Mouse (Mus musculus) left cerebral cortex, adult 8-10 months (tissue): ENCODE measurements around the gene Atg9a. TPM values are rescaled to one million over a fixed set of nuclear protein-coding genes. Genes with fewer than 3 reads are reported as not detected.

ENCODE experiments used
- microRNA-seq, 2 experiments: library from miRNA; unstranded; fragments of <30 nt; microRNA quantifications; one replicate each; pipeline ENCODE4 v1.2.0; 2022
- total RNA-seq, 4 experiments: library from RNA; stranded (reverse); gene quantifications; 2 replicates each; pipeline ENCODE4 v1.2.4; 2022

Atg9a gene
- total RNA-seq, 4 experiments from 2014 or later, result 114 to 124 (median 118) TPM

Small RNAs within 50 kb of the gene (microRNA-seq; reads per million reads assigned to microRNA genes)
- 0 reads per million in 2 experiments for gene Gm27943

Other genes with a start within 250 kb of the Atg9a start
- gene Ihh, start 240.5 kb downstream of the Atg9a start, total RNA-seq, result under 1 TPM; 0.19 to 0.49 (median 0.27) TPM
- gene Nhej1, start 67.0 kb downstream of the Atg9a start, total RNA-seq, result 1 to 10 TPM; 2.0 to 4.8 (median 3.3) TPM
- 1 to 10 TPM in 2 of 4 experiments, under 1 TPM in 2; 0.59 to 1.7 (median 1.2) TPM for gene Slc23a3, start 58.3 kb downstream of the Atg9a start, total RNA-seq
- gene Cnppd1, start 49.5 kb downstream of the Atg9a start, total RNA-seq, result 10 to 100 TPM; 31.6 to 36.5 (median 33.8) TPM
- 100 to 1,000 TPM; 202 to 212 (median 206) TPM for gene Retreg2, start 49.4 kb downstream of the Atg9a start, total RNA-seq
- 10 to 100 TPM; 27.2 to 29.4 (median 28.0) TPM for gene Zfand2b, start 23.6 kb downstream of the Atg9a start, total RNA-seq
- gene Abcb6, start 11.8 kb downstream of the Atg9a start, total RNA-seq, result 10 to 100 TPM; 26.2 to 29.9 (median 28.8) TPM
- 10 to 100 TPM; 20.3 to 26.4 (median 26.0) TPM for gene Ankzf1, start within 50 bp of the Atg9a start, total RNA-seq
- gene Glb1l, start 18.6 kb upstream of the Atg9a start, total RNA-seq, result 10 to 100 TPM; 14.0 to 18.3 (median 14.9) TPM
- gene Stk16, start 18.6 kb upstream of the Atg9a start, total RNA-seq, result 10 to 100 TPM; 73.9 to 82.8 (median 80.2) TPM
- gene Tuba4a, start 27.7 kb upstream of the Atg9a start, total RNA-seq, result 100 to 1,000 TPM; 598 to 614 (median 602) TPM
- not detected for gene A630095N17Rik, start 39.9 kb upstream of the Atg9a start, total RNA-seq
- 100 to 1,000 TPM in 3 of 4 experiments, 10 to 100 TPM in 1; 98.9 to 111 (median 108) TPM for gene Dnajb2, start 44.2 kb upstream of the Atg9a start, total RNA-seq
- gene Ptprn, start 72.3 kb upstream of the Atg9a start, total RNA-seq, result 100 to 1,000 TPM; 411 to 436 (median 423) TPM
- gene Resp18, start 86.2 kb upstream of the Atg9a start, total RNA-seq, result 100 to 1,000 TPM; 166 to 203 (median 173) TPM
- 10 to 100 TPM; 56.5 to 63.2 (median 59.7) TPM for gene Dnpep, start 125.8 kb upstream of the Atg9a start, total RNA-seq
- 1 to 10 TPM in 3 of 4 experiments, under 1 TPM in 1; 0.89 to 2.9 (median 1.8) TPM for gene Des, start 168.1 kb upstream of the Atg9a start, total RNA-seq
- 100 to 1,000 TPM; 177 to 190 (median 187) TPM for gene Speg, start 183.1 kb upstream of the Atg9a start, total RNA-seq
- 10 to 100 TPM; 48.0 to 64.9 (median 62.3) TPM for gene Gmppa, start 243.7 kb upstream of the Atg9a start, total RNA-seq